Mouse (Mus musculus) liver, embryonic 14.5 days (tissue): ENCODE measurements around the gene Stxbp4.

ENCODE experiments used
- CTCF ChIP-seq: IDR thresholded peaks from 2 replicates; pipeline ENCODE4 v1.5.1; 2016; ENCODE audit warnings: antibody characterized with exemption, low read depth, control low read depth
- EP300 ChIP-seq: IDR thresholded peaks from 2 replicates; pipeline ENCODE4 v1.6.1; 2016; ENCODE audit warnings: antibody characterized with exemption, low read depth

GRCm38 (mm10) chr11:90577057-90577780, 60.7 kb downstream of the Stxbp4 start:
- TF ChIP-seq CTCF (no peak), EP300 (no peak)
